Mouse (Mus musculus): ENCODE measurements at regions not wholly inside any gene's neighbourhood (a gene's known extent, or its start where the extent isn't known, plus 50 kb on each side); places are given as distances from the start of the nearest gene placed in this dataset.

- Histone ChIP-seq H3K36me3 (ENCODE audit: control insufficient read depth in 1 of 2, insufficient read depth in 2 of 2, low read length in 2 of 2) (peaks cover 0 to 36% of the 10 kb centered on the region in 2 experiments; a peak in 2 of 4 replicates), H3K9ac (ENCODE audit: control insufficient read depth, low read depth, low read length, poor library complexity, severe bottlenecking) (no peak overlapping the region), H3K79me2 (ENCODE audit: control insufficient read depth, insufficient read depth, low read length, poor library complexity) (no peaks in the 10 kb centered on the region), H3K9me3 (replicated peaks; ENCODE audit: insufficient read depth, low read length) (no peaks in the 10 kb centered on the region), H3K27me3 (ENCODE audit: control insufficient read depth in 1 of 2, insufficient read depth in 2 of 2, low read length in 2 of 2) (no peaks in the 10 kb centered on the region), H3K27ac (ENCODE audit: control insufficient read depth, low read depth, low read length) (no peak overlapping the region), H3K4me1 (ENCODE audit: control insufficient read depth in 1 of 2, insufficient read depth in 2 of 2, low read length in 2 of 2) (peaks cover 27 to 30% of the 10 kb centered on the region in 2 experiments), H3K4me3 (ENCODE audit: control insufficient read depth in 1 of 2, insufficient read depth in 1 of 2, low read depth in 2 of 2, low read length in 2 of 2) (no peak overlapping the region)
- TF ChIP-seq POLR2AphosphoS2 (IDR thresholded peaks at IDR 0.05; ENCODE audit: low read length), result no peak
- no peak for TF ChIP-seq CHD2 (IDR thresholded peaks at IDR 0.05; ENCODE audit: low read length)
- no peak for TF ChIP-seq ZNF384 (IDR thresholded peaks at IDR 0.05; ENCODE audit: low read depth, low read length)
- TF ChIP-seq EP300 (IDR thresholded peaks at IDR 0.05; ENCODE audit: low read depth in 1 of 2, low read length in 2 of 2), result no peak
- TF ChIP-seq MAX (IDR thresholded peaks at IDR 0.05; ENCODE audit: low read length), result no peak
- no peak for TF ChIP-seq POLR2A (IDR thresholded peaks at IDR 0.05; ENCODE audit: control insufficient read depth in 1 of 2, insufficient read depth in 1 of 2, low read depth in 1 of 2, low read length in 2 of 2, poor library complexity in 1 of 2)
- TF ChIP-seq GABPA (IDR thresholded peaks at IDR 0.05; ENCODE audit: low read depth, low read length), result no peak
- TF ChIP-seq USF1 (IDR thresholded peaks at IDR 0.05; ENCODE audit: low read depth, low read length), result no peak
- no peak for TF ChIP-seq POLR2AphosphoS5 (IDR thresholded peaks at IDR 0.05; ENCODE audit: borderline replicate concordance, low read depth, low read length)
- no peak for DNase-seq (ENCODE audit: low read depth, low spot score)
Measured at GRCm38 (mm10) chr5:75823646-75824045, 154.6 kb downstream of the Kdr start.

- H3K4me1 ChIP-seq (ENCODE audit: control insufficient read depth in 1 of 2, insufficient read depth in 2 of 2, low read length in 2 of 2), result no peaks in the 10 kb centered on the region; a peak in 1 of 4 replicates
- H3K9me3 ChIP-seq (replicated peaks; ENCODE audit: insufficient read depth, low read length), result no peaks in the 10 kb centered on the region
- H3K4me3 ChIP-seq (ENCODE audit: control insufficient read depth in 1 of 2, insufficient read depth in 1 of 2, low read depth in 2 of 2, low read length in 2 of 2), result no peak overlapping the region
- no peaks in the 10 kb centered on the region for H3K27me3 ChIP-seq (ENCODE audit: control insufficient read depth in 1 of 2, insufficient read depth in 2 of 2, low read length in 2 of 2)
- no peaks in the 10 kb centered on the region for H3K36me3 ChIP-seq (ENCODE audit: control insufficient read depth in 1 of 2, insufficient read depth in 2 of 2, low read length in 2 of 2)
- no peak for TF ChIP-seq MYC (IDR thresholded peaks at IDR 0.05; ENCODE audit: low read depth, low read length)
- TF ChIP-seq CTCF (IDR thresholded peaks at IDR 0.05 in 2 of 3, conservative IDR thresholded peaks at IDR 0.05 in 1 of 3; ENCODE audit: control insufficient read depth in 1 of 3, insufficient read depth in 1 of 3, low read depth in 2 of 3, low read length in 3 of 3, poor library complexity in 1 of 3, severe bottlenecking in 1 of 3), result no peak
- TF ChIP-seq SIN3A (IDR thresholded peaks at IDR 0.05; ENCODE audit: low read length), result no peak
- no peak overlapping the region for H3K27ac ChIP-seq (ENCODE audit: control insufficient read depth, low read depth, low read length)
- H3K9ac ChIP-seq (ENCODE audit: control insufficient read depth, low read depth, low read length, poor library complexity, severe bottlenecking), result no peak overlapping the region
- no peak for DNase-seq (ENCODE audit: low read depth, low spot score)
- H3K79me2 ChIP-seq (ENCODE audit: control insufficient read depth, insufficient read depth, low read length, poor library complexity), result no peaks in the 10 kb centered on the region
Measured at GRCm38 (mm10) chr5:75817396-75817795, 160.9 kb downstream of the Kdr start.

GRCm38 (mm10) chr5:75814393-75814984, 163.8 kb downstream of the Kdr start:
- TF ChIP-seq E2F4 (IDR thresholded peaks at IDR 0.05; ENCODE audit: borderline replicate concordance, low read depth, low read length) (no peak), ETS1 (IDR thresholded peaks at IDR 0.05; ENCODE audit: low read depth, low read length) (no peak), POLR2A (IDR thresholded peaks at IDR 0.05; ENCODE audit: control insufficient read depth in 1 of 2, insufficient read depth in 1 of 2, low read depth in 1 of 2, low read length in 2 of 2, poor library complexity in 1 of 2) (no peak), USF1 (IDR thresholded peaks at IDR 0.05; ENCODE audit: low read depth, low read length) (no peak), JUND (IDR thresholded peaks at IDR 0.05; ENCODE audit: low read depth, low read length) (no peak), MEF2A (IDR thresholded peaks at IDR 0.05; ENCODE audit: extremely low read depth, insufficient replicate concordance, low read depth, low read length, poor library complexity, severe bottlenecking) (no peak), RAD21 (IDR thresholded peaks at IDR 0.05; ENCODE audit: low read depth, low read length) (no peak), SMC3 (IDR thresholded peaks at IDR 0.05; ENCODE audit: low read depth, low read length) (no peak), ELF1 (IDR thresholded peaks at IDR 0.05; ENCODE audit: low read depth, low read length) (no peak), MYB (IDR thresholded peaks at IDR 0.05; ENCODE audit: low read depth, low read length) (no peak)
- H3K79me2 ChIP-seq (ENCODE audit: control insufficient read depth, insufficient read depth, low read length, poor library complexity), result no peaks in the 10 kb centered on the region
- H3K9me3 ChIP-seq (replicated peaks; ENCODE audit: insufficient read depth, low read length), result no peaks in the 10 kb centered on the region

More at GRCm38 (mm10) chr5:75814393-75814984, 163.8 kb downstream of the Kdr start:
- Histone ChIP-seq H3K4me3 (ENCODE audit: control insufficient read depth in 1 of 2, insufficient read depth in 1 of 2, low read depth in 2 of 2, low read length in 2 of 2) (no peak overlapping the region), H3K27ac (ENCODE audit: control insufficient read depth, low read depth, low read length) (no peak overlapping the region), H3K27me3 (ENCODE audit: control insufficient read depth in 1 of 2, insufficient read depth in 2 of 2, low read length in 2 of 2) (no peaks in the 10 kb centered on the region), H3K9ac (ENCODE audit: control insufficient read depth, low read depth, low read length, poor library complexity, severe bottlenecking) (no peak overlapping the region), H3K4me1 (ENCODE audit: control insufficient read depth in 1 of 2, insufficient read depth in 2 of 2, low read length in 2 of 2) (no peaks in the 10 kb centered on the region; a peak in 1 of 4 replicates), H3K36me3 (ENCODE audit: control insufficient read depth in 1 of 2, insufficient read depth in 2 of 2, low read length in 2 of 2) (no peaks in the 10 kb centered on the region)
- DNase-seq (ENCODE audit: low read depth, low spot score), result no peak

Data from MEL (cell line).